Mouse (Mus musculus): Measurements from ENCODE around the gene Rbmxl2. TPM values are rescaled to one million over a fixed set of nuclear protein-coding genes. Genes with fewer than 3 reads are reported as not detected.

Gene Rbmxl2
- not detected in 2 replicates for total RNA-seq (2012; rRNA removed)
- not detected for polyA plus RNA-seq (2012; ENCODE audit: insufficient read depth in 1 of 2, insufficient read length in 2 of 2, low read depth in 1 of 2, low replicate concordance in 2 of 2, missing spikeins in 1 of 2)

DNA sequence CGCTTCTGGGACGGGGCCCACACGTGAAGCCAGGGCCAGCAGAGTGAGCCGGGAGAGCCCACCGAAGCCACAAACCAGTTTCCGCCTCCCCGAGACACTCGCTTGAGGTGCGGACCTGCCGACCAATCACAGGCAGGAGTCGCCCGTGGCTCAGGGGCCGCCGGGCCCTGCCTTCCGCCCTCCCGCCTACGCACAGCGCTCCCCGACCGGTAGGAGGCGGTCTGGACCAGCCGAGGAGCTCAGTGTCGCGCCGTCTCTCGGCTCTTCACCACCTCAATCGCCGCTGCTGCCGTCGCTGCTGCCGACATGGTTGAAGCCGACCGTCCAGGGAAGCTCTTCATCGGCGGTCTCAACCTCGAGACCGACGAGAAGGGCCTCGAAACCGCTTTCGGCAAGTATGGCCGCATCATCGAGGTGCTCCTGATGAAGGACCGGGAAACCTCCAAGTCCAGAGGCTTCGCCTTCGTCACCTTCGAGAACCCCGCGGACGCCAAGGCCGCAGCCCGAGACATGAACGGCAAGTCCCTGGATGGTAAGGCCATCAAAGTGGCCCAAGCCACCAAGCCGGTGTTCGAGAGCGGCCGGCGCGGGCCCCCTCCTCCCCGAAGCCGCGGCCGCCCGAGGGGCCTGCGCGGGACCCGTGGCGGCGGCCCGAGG lies at the start of gene Rbmxl2:
Rbmxl2 (plus strand) TSS at position 242 of the 657 bp plus-strand sequence.
- Histone ChIP-seq H3K4me3 (ENCODE audit: control insufficient read depth in 1 of 2, insufficient read depth in 1 of 2, low read depth in 2 of 2, low read length in 2 of 2) (no peak within 1 kb of the TSS), H3K4me1 (ENCODE audit: control insufficient read depth in 1 of 2, insufficient read depth in 2 of 2, low read length in 2 of 2) (no peaks in the 10 kb centered on the region), H3K9ac (ENCODE audit: control insufficient read depth, low read depth, low read length, poor library complexity, severe bottlenecking) (no peak within 1 kb of the TSS), H3K27ac (ENCODE audit: control insufficient read depth, low read depth, low read length) (no peak within 1 kb of the TSS), H3K27me3 (ENCODE audit: control insufficient read depth in 1 of 2, insufficient read depth in 2 of 2, low read length in 2 of 2) (no peaks in the 10 kb centered on the region), H3K36me3 (ENCODE audit: control insufficient read depth in 1 of 2, insufficient read depth in 2 of 2, low read length in 2 of 2) (no peaks in the 10 kb centered on the region), H3K9me3 (replicated peaks; ENCODE audit: insufficient read depth, low read length) (no peaks in the 10 kb centered on the region), H3K79me2 (ENCODE audit: control insufficient read depth, insufficient read depth, low read length, poor library complexity) (no peaks in the 10 kb centered on the region)
- no peak for DNase-seq (ENCODE audit: low read depth, low spot score)
- TF ChIP-seq MEF2A (IDR thresholded peaks at IDR 0.05; ENCODE audit: extremely low read depth, insufficient replicate concordance, low read depth, low read length, poor library complexity, severe bottlenecking) (no peak), NRF1 (IDR thresholded peaks at IDR 0.05; ENCODE audit: insufficient read depth, low read depth, low read length, poor library complexity, severe bottlenecking) (no peak), JUND (IDR thresholded peaks at IDR 0.05; ENCODE audit: low read depth, low read length) (no peak), NELFE (IDR thresholded peaks at IDR 0.05; ENCODE audit: low read depth, low read length) (no peak), MAZ (IDR thresholded peaks at IDR 0.05; ENCODE audit: low read depth, low read length) (no peak), MYB (IDR thresholded peaks at IDR 0.05; ENCODE audit: low read depth, low read length) (no peak), ZKSCAN1 (IDR thresholded peaks at IDR 0.05; ENCODE audit: low read depth, low read length) (no peak), USF1 (IDR thresholded peaks at IDR 0.05; ENCODE audit: low read depth, low read length) (no peak), CHD2 (IDR thresholded peaks at IDR 0.05; ENCODE audit: low read length) (no peak), POLR2A (IDR thresholded peaks at IDR 0.05; ENCODE audit: control insufficient read depth in 1 of 2, insufficient read depth in 1 of 2, low read depth in 1 of 2, low read length in 2 of 2, poor library complexity in 1 of 2) (no peak), UBTF (IDR thresholded peaks at IDR 0.05; ENCODE audit: borderline replicate concordance, insufficient read depth, low read depth, low read length) (no peak)

DNA sequence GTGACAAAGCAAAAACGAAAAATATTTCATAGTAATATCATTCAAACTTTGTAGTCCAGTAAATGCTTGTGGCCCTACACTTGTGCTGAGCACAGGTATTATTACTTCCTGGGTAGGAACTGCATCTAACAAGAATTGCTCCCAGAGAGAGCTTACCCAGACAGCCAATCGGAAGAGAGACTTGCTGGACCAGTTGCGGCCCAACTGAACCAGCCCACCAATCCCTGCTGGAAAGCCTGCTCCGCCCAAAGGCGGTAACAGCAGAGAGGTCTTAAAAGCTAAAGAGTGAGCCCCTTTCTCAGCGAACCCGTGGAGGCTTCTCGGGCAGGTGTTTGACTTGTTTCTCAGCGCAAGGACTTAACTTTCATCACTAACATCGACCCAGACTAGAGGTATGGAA lies 42.6 kb upstream of the Rbmxl2 start, which contains the start of gene Nlrp14:
Nlrp14 (plus strand) TSS at position 301 of the 400 bp plus-strand sequence.
- Histone ChIP-seq H3K27me3 (ENCODE audit: control insufficient read depth in 1 of 2, insufficient read depth in 2 of 2, low read length in 2 of 2) (no peaks in the 10 kb centered on the region), H3K27ac (ENCODE audit: control insufficient read depth, low read depth, low read length) (no peak within 1 kb of the TSS), H3K4me1 (ENCODE audit: control insufficient read depth in 1 of 2, insufficient read depth in 2 of 2, low read length in 2 of 2) (no peaks in the 10 kb centered on the region), H3K79me2 (ENCODE audit: control insufficient read depth, insufficient read depth, low read length, poor library complexity) (no peaks in the 10 kb centered on the region), H3K9me3 (replicated peaks; ENCODE audit: insufficient read depth, low read length) (no peaks in the 10 kb centered on the region), H3K9ac (ENCODE audit: control insufficient read depth, low read depth, low read length, poor library complexity, severe bottlenecking) (no peak within 1 kb of the TSS), H3K4me3 (ENCODE audit: control insufficient read depth in 1 of 2, insufficient read depth in 1 of 2, low read depth in 2 of 2, low read length in 2 of 2) (no peak within 1 kb of the TSS), H3K36me3 (ENCODE audit: control insufficient read depth in 1 of 2, insufficient read depth in 2 of 2, low read length in 2 of 2) (no peaks in the 10 kb centered on the region)
- TF ChIP-seq UBTF (IDR thresholded peaks at IDR 0.05; ENCODE audit: borderline replicate concordance, insufficient read depth, low read depth, low read length) (no peak), ETS1 (IDR thresholded peaks at IDR 0.05; ENCODE audit: low read depth, low read length) (no peak), ELF1 (IDR thresholded peaks at IDR 0.05; ENCODE audit: low read depth, low read length) (no peak), MYC (IDR thresholded peaks at IDR 0.05; ENCODE audit: low read depth, low read length) (no peak), CHD1 (IDR thresholded peaks at IDR 0.05; ENCODE audit: low read depth, low read length) (no peak), SIN3A (IDR thresholded peaks at IDR 0.05; ENCODE audit: low read length) (no peak), POLR2AphosphoS2 (IDR thresholded peaks at IDR 0.05; ENCODE audit: low read length) (no peak), MAZ (IDR thresholded peaks at IDR 0.05; ENCODE audit: low read depth, low read length) (no peak), KAT2A (conservative IDR thresholded peaks at IDR 0.05; ENCODE audit: low read depth, low read length) (no peak), MYB (IDR thresholded peaks at IDR 0.05; ENCODE audit: low read depth, low read length) (no peak), MAFK (IDR thresholded peaks at IDR 0.05; ENCODE audit: borderline replicate concordance, low read depth, low read length) (no peak)
- DNase-seq (ENCODE audit: low read depth, low spot score), result no peak

Data from MEL (cell line).